Mouse (Mus musculus): ENCODE measurements at regions not wholly inside any gene's neighbourhood (a gene's known extent, or its start where the extent isn't known, plus 50 kb on each side); places are given as distances from the start of the nearest gene placed in this dataset.

DNA sequence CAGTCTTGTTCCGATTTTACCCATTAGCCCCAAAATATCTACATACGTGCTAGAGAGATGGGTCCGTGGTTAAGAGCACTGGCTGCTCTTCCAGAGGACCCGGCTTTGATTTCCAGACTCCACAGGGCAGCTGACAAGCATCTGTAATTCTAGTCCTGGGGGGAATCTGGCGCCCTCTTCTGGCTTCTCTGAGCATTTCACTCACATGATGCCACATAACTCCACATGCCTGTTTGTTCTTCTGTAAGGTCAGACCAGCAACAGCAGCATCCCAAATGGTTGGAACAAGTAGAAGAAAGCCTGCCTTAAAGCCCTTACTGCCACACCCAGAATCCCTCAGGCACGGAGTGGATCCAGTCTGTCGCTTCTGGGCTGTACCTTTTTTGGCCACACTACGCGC lies 137.0 kb downstream of the Cenpf start:
- TF ChIP-seq CTCF (IDR thresholded peaks at IDR 0.05) (peak; percentile 41), POLR2A (IDR thresholded peaks at IDR 0.05; ENCODE audit: insufficient read depth, low read depth, low read length) (no peak), EP300 (IDR thresholded peaks at IDR 0.05; ENCODE audit: insufficient read depth, low read depth, low read length) (no peak)
